Mouse (Mus musculus) hindbrain, embryonic 12.5 days (tissue): ENCODE results near the gene Arcn1. TPM values are rescaled to one million over a fixed set of nuclear protein-coding genes. Genes with fewer than 3 reads are reported as not detected.

Source experiments
- ATAC-seq: fragments of 200-750 bp; cut with Nextera tagmentation; 2 replicates; pipeline ENCODE4 v1.8.0; 2017; ENCODE audit warnings: moderate TSS enrichment; ENCODE audit not compliant: low FRiP score
- H3K27ac ChIP-seq: fragments of 300-500 bp; sonication (generic); 2 replicates; pipeline ENCODE4 v1.5.1; 2016; ENCODE audit warnings: mild to moderate bottlenecking
- H3K27me3 ChIP-seq: fragments of 300-500 bp; sonication (generic); 2 replicates; pipeline ENCODE4 v1.6.1; 2016; ENCODE audit warnings: mild to moderate bottlenecking
- H3K36me3 ChIP-seq: fragments of 300-500 bp; sonication (generic); 2 replicates; pipeline ENCODE4 v1.6.1; 2016; ENCODE audit warnings: mild to moderate bottlenecking
- H3K4me1 ChIP-seq: fragments of 300-500 bp; sonication (generic); 2 replicates; pipeline ENCODE4 v1.6.1; 2016
- H3K4me2 ChIP-seq: fragments of 300-500 bp; sonication (generic); replicated peaks from 2 replicates; pipeline ENCODE4 v1.6.1; 2016; ENCODE audit warnings: mild to moderate bottlenecking
- H3K4me3 ChIP-seq: fragments of 300-500 bp; sonication (generic); 2 replicates; pipeline ENCODE4 v1.5.1; 2016; ENCODE audit warnings: mild to moderate bottlenecking
- H3K9ac ChIP-seq: fragments of 300-500 bp; sonication (generic); 2 replicates; pipeline ENCODE4 v1.6.1; 2016; ENCODE audit warnings: mild to moderate bottlenecking, moderate library complexity
- H3K9me3 ChIP-seq: fragments of 300-500 bp; sonication (generic); replicated peaks from 2 replicates; pipeline ENCODE4 v1.6.1; 2016; ENCODE audit warnings: mild to moderate bottlenecking
- WGBS: fragments of 180-500 bp; shearing (Covaris S2); methylation state at CpG from one replicate; pipeline ENCODE4 v1.1.7; 2016; 5-methylcytosine and 5-hydroxymethylcytosine counted together
- polyA plus RNA-seq: library from polyadenylated mRNA; unstranded; fragments of >200 nt; fragmentation: Nextera tagmentation; extraction: Ambion mirVana; gene quantifications from 2 replicates; pipeline ENCODE4 v1.2.1, GENCODE M21; 2016

Arcn1 gene
- 179 and 194 TPM in 2 replicates for polyA plus RNA-seq

DNA sequence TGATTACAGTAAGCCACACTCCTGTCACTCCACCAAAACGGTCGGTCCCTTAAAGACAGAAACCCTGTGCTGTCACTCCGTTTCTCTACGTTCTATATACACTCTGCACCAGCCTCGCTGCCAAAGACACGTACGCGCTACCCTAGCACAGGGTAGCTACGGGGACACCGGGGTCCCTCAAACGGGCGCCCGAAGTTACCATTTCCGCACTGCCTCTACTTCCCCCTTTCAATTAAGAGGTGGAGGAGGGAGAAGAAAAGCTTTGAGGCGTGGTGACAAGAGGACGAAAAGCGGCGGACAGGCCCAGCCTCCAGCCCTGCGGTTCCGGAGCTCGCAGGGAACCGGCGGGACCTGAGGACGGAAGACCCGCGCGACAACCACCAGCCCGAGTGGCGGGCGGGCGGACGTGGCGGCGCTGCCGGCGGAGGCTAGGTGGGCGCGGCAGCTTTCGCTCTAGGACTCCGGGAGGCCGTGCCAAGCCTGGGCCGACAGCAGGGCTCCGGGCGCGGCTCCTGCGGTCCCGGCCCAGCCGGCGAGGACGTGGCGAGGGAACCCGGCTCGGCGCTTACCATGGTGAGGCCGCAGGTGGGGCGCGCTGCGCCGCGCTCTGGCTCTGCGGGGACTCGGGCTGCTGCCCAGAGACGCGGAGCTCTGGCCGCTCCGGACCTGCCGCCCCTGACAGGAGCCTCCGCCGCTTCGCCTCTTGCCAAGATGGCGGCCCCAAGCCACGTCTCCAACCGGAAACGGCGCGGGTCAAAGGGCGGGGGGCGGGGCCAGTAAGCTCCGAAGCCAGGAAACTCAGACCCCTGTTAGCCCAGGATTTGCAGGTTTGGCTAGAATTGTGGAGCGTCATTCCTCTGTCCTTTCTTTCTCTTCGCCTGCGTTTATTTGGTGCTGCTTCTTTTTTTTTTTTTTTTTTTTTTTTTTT is at the start of gene Arcn1, which contains the start of gene Ift46:
Arcn1 (minus strand) TSS at position 745 of the 928 bp plus-strand sequence.
Ift46 (plus strand) TSS at position 808 of the 928 bp plus-strand sequence.
- H3K27ac ChIP-seq = peak within 1 kb of the TSS; percentile 93
- no peaks in the 10 kb centered on the region for H3K36me3 ChIP-seq
- peak within 1 kb of the TSS; percentile 91 for H3K9ac ChIP-seq
- no peaks in the 10 kb centered on the region for H3K27me3 ChIP-seq
- H3K9me3 ChIP-seq = no peaks in the 10 kb centered on the region
- WGBS = under 1% methylated on average over 69 of the region's 82 CpGs
- peak; percentile 90 for ATAC-seq
- peak within 1 kb of the TSS; percentile 87 for H3K4me2 ChIP-seq
- H3K4me3 ChIP-seq = peak within 1 kb of the TSS; percentile 82
- H3K4me1 ChIP-seq = peaks cover 17% of the 10 kb centered on the region

DNA sequence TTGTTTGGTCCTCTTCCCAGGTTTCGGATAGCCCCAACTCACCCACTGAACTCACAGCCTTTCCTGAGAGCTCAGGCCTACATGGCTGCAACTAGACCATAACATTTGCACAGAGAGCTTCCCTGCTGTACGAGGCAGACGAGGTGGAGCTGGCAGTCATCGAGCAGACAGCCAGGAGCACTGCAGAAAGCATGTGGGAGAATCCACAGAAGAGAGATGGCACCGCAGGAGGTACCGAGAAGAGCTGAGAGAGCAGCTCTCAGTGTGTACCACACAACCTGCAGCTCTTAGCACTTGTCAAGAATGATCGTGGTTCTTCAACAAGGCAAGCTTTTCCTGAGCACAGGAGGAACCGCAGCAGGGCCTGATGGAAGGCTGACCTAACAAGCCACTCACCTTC is 46.5 kb upstream of the Arcn1 start:
- Histone ChIP-seq H3K27me3 (no peaks in the 10 kb centered on the region), H3K36me3 (peaks cover 99% of the 10 kb centered on the region), H3K4me2 (no peak overlapping the region), H3K9ac (no peak overlapping the region), H3K9me3 (no peaks in the 10 kb centered on the region), H3K4me1 (no peaks in the 10 kb centered on the region), H3K27ac (no peak overlapping the region), H3K4me3 (no peak overlapping the region)
- WGBS = 96% methylated on average over 8 of the region's 8 CpGs
- ATAC-seq = no peak

DNA sequence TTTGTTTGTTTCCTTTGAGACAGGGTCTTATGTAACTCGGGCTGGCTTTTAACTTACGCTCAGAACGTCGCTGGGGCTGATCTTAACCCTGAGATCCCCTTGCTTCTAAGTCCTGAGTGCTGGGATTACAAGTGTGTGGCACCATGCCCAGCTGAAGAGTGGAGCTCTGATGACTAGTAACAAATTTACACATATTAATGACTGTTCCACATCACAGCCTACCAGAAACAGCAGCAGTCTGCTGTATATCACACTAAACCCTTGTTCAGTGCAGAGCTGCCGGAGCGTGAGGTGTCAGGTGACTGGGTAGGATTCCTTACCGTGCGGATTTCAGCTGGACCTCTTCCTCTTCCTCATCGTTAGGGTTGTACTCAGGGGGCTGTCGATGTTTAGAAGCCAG is 42.7 kb upstream of the Arcn1 start:
- Histone ChIP-seq H3K27ac (no peak overlapping the region), H3K36me3 (peaks cover 97% of the 10 kb centered on the region), H3K4me3 (no peak overlapping the region), H3K4me2 (no peak overlapping the region), H3K27me3 (no peaks in the 10 kb centered on the region), H3K9me3 (no peaks in the 10 kb centered on the region), H3K4me1 (no peaks in the 10 kb centered on the region), H3K9ac (no peak overlapping the region)
- 92% methylated on average over 10 of the region's 10 CpGs for WGBS
- no peak for ATAC-seq

DNA sequence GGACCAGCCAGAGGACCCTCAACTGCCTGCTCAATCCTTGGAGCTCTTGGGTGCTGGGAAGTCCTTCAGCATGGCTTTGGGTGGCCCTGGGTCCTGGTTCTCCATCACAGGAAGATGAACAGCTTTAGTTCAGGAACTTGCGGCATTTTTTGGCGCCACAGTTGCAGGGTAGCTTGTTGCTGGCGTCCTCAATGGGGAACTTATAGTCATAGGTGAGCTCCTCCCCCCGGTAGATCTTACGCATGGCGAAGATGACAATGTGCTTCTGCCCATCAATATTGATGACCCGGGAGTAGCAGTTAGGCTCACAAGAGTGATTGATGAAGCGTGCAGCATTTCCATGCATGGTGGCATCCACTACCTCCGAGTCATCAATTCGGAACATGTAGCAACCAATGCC is 40.1 kb upstream of the Arcn1 start:
- no peaks in the 10 kb centered on the region for H3K9me3 ChIP-seq
- ATAC-seq = no peak
- no peaks in the 10 kb centered on the region for H3K4me1 ChIP-seq
- H3K4me3 ChIP-seq = no peak overlapping the region
- no peak overlapping the region for H3K4me2 ChIP-seq
- no peak overlapping the region for H3K27ac ChIP-seq
- H3K27me3 ChIP-seq = no peaks in the 10 kb centered on the region
- no peak overlapping the region for H3K9ac ChIP-seq
- WGBS = 96% methylated on average over 10 of the region's 10 CpGs
- H3K36me3 ChIP-seq = peaks cover 79% of the 10 kb centered on the region

DNA sequence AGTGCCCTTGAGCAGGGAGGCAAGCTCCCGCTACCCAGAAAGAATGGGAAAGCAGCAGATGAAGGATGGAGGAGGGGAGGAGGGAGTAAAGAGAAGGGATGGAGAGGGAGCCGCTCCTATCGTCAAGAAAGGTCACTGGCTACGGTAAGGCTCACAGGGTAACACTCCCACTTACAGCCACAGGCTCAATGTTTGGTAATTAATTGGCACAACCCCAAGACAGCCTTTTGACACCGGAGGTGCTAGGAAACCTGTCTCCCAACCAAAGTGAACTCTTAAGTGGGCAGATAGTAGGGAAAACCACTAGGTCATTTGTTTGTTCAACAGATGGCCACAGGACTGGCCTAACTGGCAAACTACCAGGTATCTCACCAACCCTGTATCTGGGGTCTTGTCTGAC is 39.5 kb upstream of the Arcn1 start:
- no peak overlapping the region for H3K27ac ChIP-seq
- ATAC-seq = no peak
- no peaks in the 10 kb centered on the region for H3K27me3 ChIP-seq
- no peak overlapping the region for H3K4me3 ChIP-seq
- no peak overlapping the region for H3K9ac ChIP-seq
- no peak overlapping the region for H3K4me2 ChIP-seq
- 70% methylated on average over 5 of the region's 5 CpGs for WGBS
- H3K36me3 ChIP-seq = peaks cover 72% of the 10 kb centered on the region
- H3K4me1 ChIP-seq = no peaks in the 10 kb centered on the region
- no peaks in the 10 kb centered on the region for H3K9me3 ChIP-seq

DNA sequence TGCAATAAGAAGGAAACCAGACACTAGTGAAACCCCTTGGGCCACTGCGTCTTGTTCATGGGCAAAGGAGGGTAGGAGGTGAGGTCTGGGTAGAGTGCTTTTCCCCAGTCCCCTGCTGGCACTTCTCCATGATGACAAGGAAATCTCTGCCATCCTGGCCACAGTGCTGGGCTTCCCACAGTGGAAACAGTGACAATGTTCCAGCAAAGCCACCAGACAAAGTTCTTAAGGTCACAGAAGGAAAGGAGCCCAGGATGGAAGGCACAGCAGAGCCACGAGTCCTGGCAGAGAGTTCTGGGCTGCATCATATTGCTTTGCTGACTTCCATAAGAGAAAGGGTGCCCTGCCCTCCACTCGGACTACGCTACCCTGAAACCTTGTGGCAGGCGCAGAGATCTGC is 37.9 kb upstream of the Arcn1 start:
- no peak overlapping the region for H3K9ac ChIP-seq
- no peak for ATAC-seq
- no peak overlapping the region for H3K4me2 ChIP-seq
- H3K27me3 ChIP-seq = peaks cover 10% of the 10 kb centered on the region
- no peaks in the 10 kb centered on the region for H3K4me1 ChIP-seq
- no peak overlapping the region for H3K4me3 ChIP-seq
- peaks cover 57% of the 10 kb centered on the region for H3K36me3 ChIP-seq
- 95% methylated on average over 5 of the region's 5 CpGs for WGBS
- no peak overlapping the region for H3K27ac ChIP-seq
- H3K9me3 ChIP-seq = no peaks in the 10 kb centered on the region

DNA sequence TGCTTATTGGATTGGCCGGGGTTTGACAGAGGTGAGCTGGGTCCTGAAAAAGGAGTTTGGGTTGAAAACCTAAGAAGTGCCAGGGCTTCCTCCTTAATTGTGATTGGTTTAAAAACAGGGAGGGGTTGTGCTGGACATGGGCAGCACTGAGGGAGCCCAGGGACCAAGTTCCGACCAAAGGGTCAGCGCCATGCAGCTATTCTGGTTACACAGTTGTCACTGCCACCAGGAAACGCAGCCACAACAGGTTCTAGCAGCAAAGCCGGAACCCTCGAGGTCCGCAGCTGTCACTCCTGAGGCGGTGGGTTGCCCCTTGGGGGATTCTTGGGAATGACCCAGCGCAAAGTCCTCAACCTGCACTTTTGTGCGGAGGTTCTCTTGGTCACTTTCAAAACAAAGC is 37.0 kb upstream of the Arcn1 start:
- no peak overlapping the region for H3K27ac ChIP-seq
- ATAC-seq = no peak
- no peak overlapping the region for H3K4me2 ChIP-seq
- peaks cover 49% of the 10 kb centered on the region for H3K36me3 ChIP-seq
- no peaks in the 10 kb centered on the region for H3K9me3 ChIP-seq
- no peak overlapping the region for H3K4me3 ChIP-seq
- H3K27me3 ChIP-seq = peaks cover 13% of the 10 kb centered on the region
- 88% methylated on average over 10 of the region's 10 CpGs for WGBS
- H3K9ac ChIP-seq = no peak overlapping the region
- H3K4me1 ChIP-seq = peaks cover 3% of the 10 kb centered on the region; the same call in 1 of the 2 replicates

DNA sequence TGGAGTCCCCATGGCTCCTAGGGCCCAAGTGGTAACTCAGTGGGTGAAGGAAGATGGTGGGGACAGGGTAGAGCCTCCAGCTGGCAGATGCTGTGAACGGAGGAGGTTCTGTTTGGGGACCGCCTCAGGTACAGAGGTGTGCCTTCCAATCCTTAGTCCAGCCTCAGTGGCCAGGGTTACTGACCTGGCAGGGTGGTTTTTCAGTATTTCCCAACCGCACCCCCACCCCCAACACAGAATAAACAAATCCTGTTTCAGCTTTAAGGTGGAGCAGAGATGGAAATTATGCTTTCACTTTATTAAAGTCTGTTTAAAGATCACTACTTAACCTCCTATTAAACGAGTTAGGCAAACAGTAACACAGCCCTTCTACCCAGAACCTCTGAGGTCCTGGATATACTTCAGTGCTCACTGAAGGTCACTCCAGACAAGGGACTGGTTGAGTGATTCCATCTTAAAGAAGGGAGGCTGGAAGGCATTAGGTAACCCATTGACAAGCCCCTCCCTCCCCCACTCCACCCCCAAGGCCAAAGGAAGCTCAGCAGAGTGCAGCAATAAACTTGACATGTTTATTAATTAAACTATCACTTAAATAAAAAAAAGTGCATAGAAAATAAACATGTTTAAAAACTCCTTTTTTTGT is 35.3 kb upstream of the Arcn1 start, which contains the start of gene Ttc36:
Ttc36 (minus strand) TSS at position 265 of the 643 bp plus-strand sequence.
- Histone ChIP-seq H3K4me2 (no peak within 1 kb of the TSS), H3K4me1 (peaks cover 11% of the 10 kb centered on the region)
- 73% methylated on average over 4 of the region's 4 CpGs for WGBS

DNA sequence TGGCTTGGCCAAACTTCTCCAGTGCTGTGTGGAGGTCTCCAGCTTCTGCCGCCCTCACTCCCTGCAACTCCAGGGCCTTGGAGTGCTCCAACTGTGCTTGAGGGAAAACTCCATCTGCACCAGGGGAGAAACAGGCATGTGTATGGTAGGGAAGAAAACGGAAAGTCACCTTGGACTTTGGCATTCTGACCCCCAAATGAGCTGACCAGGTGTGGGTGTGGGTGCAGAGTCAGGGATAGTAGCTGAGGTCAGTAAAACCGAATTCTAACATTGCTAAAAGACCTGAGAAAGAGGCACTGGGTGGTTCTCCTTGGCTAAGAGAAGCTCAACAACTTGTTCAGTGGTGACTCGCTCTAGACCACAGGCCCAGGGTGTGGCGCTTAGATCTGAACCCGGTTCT is 34.0 kb upstream of the Arcn1 start:
- no peak for ATAC-seq

More for the DNA sequence above, 35.3 kb upstream of the Arcn1 start, which contains the start of gene Ttc36:
- no peak within 1 kb of the TSS for H3K27ac ChIP-seq
- peaks cover 20% of the 10 kb centered on the region for H3K27me3 ChIP-seq
- no peak within 1 kb of the TSS for H3K9ac ChIP-seq
- H3K9me3 ChIP-seq = no peaks in the 10 kb centered on the region
- H3K4me3 ChIP-seq = no peak within 1 kb of the TSS
- ATAC-seq = no peak
- peaks cover 31% of the 10 kb centered on the region for H3K36me3 ChIP-seq

DNA sequence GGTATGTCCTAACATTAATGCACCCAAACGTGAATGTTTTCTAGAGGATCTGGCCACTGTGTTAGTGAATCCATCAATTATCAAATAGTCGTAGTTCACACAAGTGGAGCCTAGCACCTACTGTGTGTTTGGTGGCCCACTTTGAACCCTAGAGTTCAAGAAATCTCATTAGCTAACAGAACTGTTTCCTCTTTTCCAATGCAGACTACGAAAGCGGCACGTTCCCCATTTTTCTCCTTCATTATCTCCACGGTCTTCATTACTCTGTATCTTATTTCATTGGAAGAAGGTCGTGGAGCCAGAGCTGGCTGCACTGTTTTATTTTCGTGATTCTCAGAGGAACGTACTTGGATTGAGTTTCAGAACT is 32.3 kb upstream of the Arcn1 start:
- no peaks in the 10 kb centered on the region for H3K9me3 ChIP-seq
- 0 out of 2 replicates have a peak, but pooled peaks have one; percentile 5 for ATAC-seq
- no peak overlapping the region for H3K27ac ChIP-seq
- H3K9ac ChIP-seq = peak overlapping the region; percentile 63
- peaks cover 22% of the 10 kb centered on the region for H3K27me3 ChIP-seq
- 41% methylated on average over 9 of the region's 9 CpGs for WGBS
- peak overlapping the region; percentile 46 for H3K4me3 ChIP-seq
- peak overlapping the region; percentile 87 for H3K4me2 ChIP-seq
- peaks cover 3% of the 10 kb centered on the region for H3K36me3 ChIP-seq
- H3K4me1 ChIP-seq = peaks cover 11% of the 10 kb centered on the region

More for the DNA sequence above, 34.0 kb upstream of the Arcn1 start:
- Histone ChIP-seq H3K36me3 (peaks cover 19% of the 10 kb centered on the region), H3K27ac (no peak overlapping the region), H3K9me3 (no peaks in the 10 kb centered on the region), H3K4me1 (peaks cover 11% of the 10 kb centered on the region), H3K9ac (no peak overlapping the region), H3K4me2 (no peak overlapping the region), H3K27me3 (peaks cover 22% of the 10 kb centered on the region), H3K4me3 (no peak overlapping the region)
- WGBS = 85% methylated on average over 6 of the region's 6 CpGs

DNA sequence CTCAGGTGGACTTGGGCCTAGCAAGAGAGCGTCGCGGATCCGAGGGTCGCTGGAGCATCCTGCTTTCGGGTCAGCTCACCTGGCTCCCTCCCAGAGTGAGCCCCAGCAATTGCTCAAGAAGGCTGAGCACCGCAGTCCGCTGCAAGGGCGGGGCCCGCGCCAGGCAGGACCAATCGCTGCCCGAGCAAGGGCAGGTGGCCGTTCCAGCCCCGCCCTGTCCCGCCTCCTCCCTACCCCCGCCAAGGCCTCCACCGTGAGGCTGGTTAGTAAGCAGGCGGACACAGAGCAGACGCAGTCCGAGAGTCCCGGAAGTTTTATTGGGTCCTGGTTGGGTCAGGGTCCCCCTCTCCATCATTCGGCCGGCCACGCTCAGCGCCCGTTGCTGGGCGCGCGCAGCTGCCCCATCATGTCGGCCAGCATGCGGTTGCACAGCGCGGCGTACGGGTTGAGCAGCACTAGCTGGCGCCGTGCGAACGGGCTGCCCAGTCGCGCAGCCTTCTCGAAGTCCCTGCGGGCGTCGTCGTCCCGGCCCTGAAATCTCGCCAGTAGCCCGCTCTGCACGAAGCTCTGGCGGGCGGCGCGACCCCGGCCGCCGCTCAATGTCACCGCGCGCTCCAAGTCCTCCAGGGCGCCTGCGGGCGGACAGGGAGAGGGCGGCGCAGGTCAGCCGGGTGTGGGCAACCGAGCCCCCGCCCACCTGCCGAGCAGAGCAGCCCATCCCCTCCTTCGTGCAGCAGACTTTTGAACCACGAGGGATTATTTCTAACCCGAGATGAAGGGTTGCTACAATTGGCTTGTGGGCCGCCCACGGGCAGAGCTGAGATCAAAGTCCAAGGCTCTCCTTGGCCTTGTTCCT is 31.7 kb upstream of the Arcn1 start, which contains the start of gene Tmem25:
Tmem25 (minus strand) TSS at position 206 of the 856 bp plus-strand sequence.
- peak within 1 kb of the TSS; percentile 46 for H3K4me3 ChIP-seq
- ATAC-seq = peak; percentile 95
- peak within 1 kb of the TSS; percentile 87 for H3K4me2 ChIP-seq
- H3K27me3 ChIP-seq = peaks cover 22% of the 10 kb centered on the region
- H3K9ac ChIP-seq = peak within 1 kb of the TSS; percentile 63
- H3K9me3 ChIP-seq = no peaks in the 10 kb centered on the region
- no peaks in the 10 kb centered on the region for H3K36me3 ChIP-seq
- H3K27ac ChIP-seq = 0 out of 2 replicates have a peak within 1 kb of the TSS, but pooled peaks have one; percentile 60
- H3K4me1 ChIP-seq = peaks cover 11% of the 10 kb centered on the region
- WGBS = under 1% methylated on average over 75 of the region's 75 CpGs
